8 mouse cellular contexts compared by ENCODE assay signal in genomic region chr16:85887289-85888051, GRCm38 (mm10). TPM values are rescaled to one million over a fixed set of nuclear protein-coding genes. Genes with fewer than 3 reads are reported as not detected.
DNase-seq lines count a peak whose midpoint lies in the region; ATAC-seq and TF ChIP-seq lines count a peak whose summit lies in the region.

No protein-coding gene starts in this region.

- no peaks in the 10 kb centered on the region for H3K36me3 ChIP-seq in midbrain, embryonic 11.5 days (ENCODE audit: control insufficient read depth, insufficient read depth, low read length)

- H3K4me1 ChIP-seq in embryonic fibroblast, embryonic 13.5 days (ENCODE audit: control insufficient read depth, insufficient read depth, low read length): peaks cover 4% of the 10 kb centered on the region
- peaks cover 2% of the 10 kb centered on the region; the same call in 1 of the 2 replicates for H3K4me1 ChIP-seq in midbrain, embryonic 11.5 days (ENCODE audit: control insufficient read depth, insufficient read depth, low read length)
- H3K4me1 ChIP-seq in lung, adult 2 months (ENCODE audit: control insufficient read depth, insufficient read depth, low read length): no peaks in the 10 kb centered on the region

- no peak overlapping the region for H3K4me2 ChIP-seq in midbrain, embryonic 11.5 days

- H3K9me3 ChIP-seq in midbrain, embryonic 11.5 days (ENCODE audit: control insufficient read depth, low read length): no peaks in the 10 kb centered on the region

- 69% methylated on average over 13 of the region's 13 CpGs for WGBS in midbrain, embryonic 11.5 days
- WGBS in lung, adult 2 months: 58% methylated on average over 13 of the region's 13 CpGs

- no peak for TF ChIP-seq POLR2A in embryonic fibroblast, embryonic 13.5 days (IDR thresholded peaks at IDR 0.05; ENCODE audit: low read depth, low read length)
- TF ChIP-seq POLR2A in lung, adult 2 months (IDR thresholded peaks at IDR 0.05; ENCODE audit: borderline replicate concordance, extremely low read depth, low read depth, low read length): no peak

- no peak overlapping the region for H3K9ac ChIP-seq in midbrain, embryonic 11.5 days (ENCODE audit: low read length)

- H3K4me3 ChIP-seq in embryonic fibroblast, embryonic 13.5 days (ENCODE audit: insufficient read depth, low read length): no peak overlapping the region
- no peak overlapping the region for H3K4me3 ChIP-seq in layer of hippocampus, adult 2 months
- no peak overlapping the region for H3K4me3 ChIP-seq in midbrain, embryonic 11.5 days (ENCODE audit: low read depth, low read length)
- H3K4me3 ChIP-seq in lung, adult 2 months (replicated peaks; ENCODE audit: extremely low read depth, low read depth, low read length): no peak overlapping the region

- ATAC-seq in midbrain, embryonic 11.5 days (ENCODE audit: low FRiP score): peak; percentile 86

- H3K27me3 ChIP-seq in midbrain, embryonic 11.5 days (ENCODE audit: control insufficient read depth, insufficient read depth, low read length): no peaks in the 10 kb centered on the region

- peak overlapping the region; percentile 47 for H3K27ac ChIP-seq in embryonic fibroblast, embryonic 13.5 days (ENCODE audit: insufficient read depth, low read length)
- no peak overlapping the region for H3K27ac ChIP-seq in layer of hippocampus, adult 2 months
- H3K27ac ChIP-seq in midbrain, embryonic 11.5 days (ENCODE audit: low read depth, low read length): no peak overlapping the region

- DNase-seq in cerebellum, postnatal 14 days: peak; percentile 5 to 29
- no peak for DNase-seq in cerebellum, adult 11-12 months
- peak; percentile 72 to 78 for DNase-seq in layer of hippocampus, adult 2 months (ENCODE audit: low spot score in 2 of 2)
- peak; percentile 85 for DNase-seq in midbrain, embryonic 11.5 days (ENCODE audit: low spot score, missing footprints)
- no peak for DNase-seq in adrenal gland, postnatal 4 days (ENCODE audit: low spot score in 2 of 2)
- DNase-seq in lung, postnatal 14 days: no peak
- no peak for DNase-seq in lung, adult 2 months

- no peak for TF ChIP-seq CTCF in embryonic fibroblast, embryonic 13.5 days (IDR thresholded peaks at IDR 0.05; ENCODE audit: borderline replicate concordance, insufficient read depth, low read length)
- no peak for TF ChIP-seq CTCF in layer of hippocampus, adult 2 months (conservative IDR thresholded peaks at IDR 0.05)
- TF ChIP-seq CTCF in lung, adult 2 months (IDR thresholded peaks at IDR 0.05; ENCODE audit: insufficient read depth, low read length): no peak

RNA-seq across cellular contexts. Expression of gene Adamts5, which starts 14.2 kb away (rescaled TPM):
- 18.3 and 27.7 TPM in 2 replicates for polyA plus RNA-seq in embryonic fibroblast, embryonic 13.5 days (2011; ENCODE audit: insufficient read length, low read depth, missing spikeins)
- under 1 TPM; 0.37 to 0.67 TPM for total RNA-seq in layer of hippocampus, adult 2 months (2021)
- 1.1 and 1.2 TPM in 2 replicates for polyA plus RNA-seq in midbrain, embryonic 11.5 days (2014; fragmentation: Nextera tagmentation; extraction: Ambion mirVana)
- total RNA-seq in adrenal gland, postnatal 4 days (2021): 1 to 10 TPM; 8.9 to 9.8 TPM
- polyA plus RNA-seq in lung, adult 2 months (2012; rRNA removed): 2.2 and 3.1 TPM in 2 replicates

Comparison
In these comparisons a context has a peak if more than half of its experiments do, and no peak if none do; other contexts are left out.
1. DNase-seq: peak in cerebellum, postnatal 14 days (2 of 2), layer of hippocampus, adult 2 months (2 of 2) and midbrain, embryonic 11.5 days (single experiment); none in cerebellum, adult 11-12 months (single experiment), adrenal gland, postnatal 4 days (0 of 2), lung, postnatal 14 days (single experiment) and lung, adult 2 months (single experiment).